Mouse (Mus musculus) ES-E14 (cell line): ENCODE data around the gene Ahnak2. TPM values are rescaled to one million over a fixed set of nuclear protein-coding genes. Genes with fewer than 3 reads are reported as not detected.
"Not testable (repeated sequence)": the region's sequence is repeated elsewhere in the genome, so short reads cannot be mapped to it uniquely, and the experiment has no call there.

ENCODE experiments used
- DNase-seq: peaks from one replicate; pipeline ENCODE4 v3.0.0-alpha.2; 2013; ENCODE audit warnings: low read depth, low spot score
- H3K27ac ChIP-seq: 2 replicates; pipeline ENCODE4 v1.5.1; 2012; ENCODE audit warnings: low read depth, mild to moderate bottlenecking, low read length, moderate library complexity, mixed read lengths; ENCODE audit not compliant: poor library complexity, insufficient read depth, severe bottlenecking
- H3K36me3 ChIP-seq: 2 replicates; pipeline ENCODE4 v1.6.1; 2012; ENCODE audit warnings: mild to moderate bottlenecking, low read length, moderate library complexity, mixed read lengths; ENCODE audit not compliant: control insufficient read depth, poor library complexity, insufficient read depth, severe bottlenecking
- H3K4me1 ChIP-seq, 2 experiments: fragments of 150-350 bp in 1 of 2; sonication (generic) in 1 of 2; 2 replicates each; pipeline ENCODE4 v1.6.1; 2012; ENCODE audit warnings: low read length in 2 of 2, mild to moderate bottlenecking in 1 of 2, mixed read lengths in 1 of 2; ENCODE audit not compliant: control insufficient read depth in 2 of 2, insufficient read depth in 2 of 2, poor library complexity in 1 of 2
- H3K4me3 ChIP-seq, 2 experiments: fragments of 150-350 bp in 1 of 2; sonication (generic) in 1 of 2; 2 replicates each; pipeline ENCODE4 v1.5.1; 2012; ENCODE audit warnings: low read length in 2 of 2, low read depth in 1 of 2, mild to moderate bottlenecking in 1 of 2, mixed read lengths in 1 of 2; ENCODE audit not compliant: insufficient read depth in 1 of 2, poor library complexity in 1 of 2, severe bottlenecking in 1 of 2
- H3K9ac ChIP-seq: 2 replicates; pipeline ENCODE4 v1.6.1; 2012; ENCODE audit warnings: low read depth, mild to moderate bottlenecking, low read length, mixed read lengths; ENCODE audit not compliant: poor library complexity, insufficient read depth, severe bottlenecking
- H3K9me3 ChIP-seq: fragments of 150-350 bp; sonication (generic); 2 replicates; pipeline ENCODE4 v1.6.1; 2012; ENCODE audit warnings: low read depth, mild to moderate bottlenecking, low read length; ENCODE audit not compliant: control insufficient read depth, insufficient read depth
- CHD2 ChIP-seq: IDR thresholded peaks from 2 replicates; pipeline ENCODE4 v1.6.1; 2014; ENCODE audit warnings: mild to moderate bottlenecking, low read depth, low read length, inconsistent platforms
- HCFC1 ChIP-seq: IDR thresholded peaks from 2 replicates; pipeline ENCODE4 v1.6.1; 2012; ENCODE audit warnings: low read length, inconsistent platforms, borderline replicate concordance; ENCODE audit not compliant: insufficient read depth
- MAFK ChIP-seq: IDR thresholded peaks from 2 replicates; pipeline ENCODE4 v1.6.1; 2014; ENCODE audit warnings: mild to moderate bottlenecking, low read depth, low read length, inconsistent platforms; ENCODE audit not compliant: insufficient read depth
- ZC3H11A ChIP-seq: IDR thresholded peaks from 2 replicates; pipeline ENCODE4 v1.6.1; 2012; ENCODE audit warnings: low read depth, mild to moderate bottlenecking, inconsistent platforms, low read length, borderline replicate concordance
- ZNF384 ChIP-seq: IDR thresholded peaks from 2 replicates; pipeline ENCODE4 v1.6.1; 2012; ENCODE audit warnings: low read depth, low read length, inconsistent platforms
- in situ Hi-C, 2 experiments: fragments of 600-800 bp; cut with MboI; formaldehyde crosslinking; loops; one replicate each; pipeline ENCODE4 v1.15.1; 2025; ENCODE audit warnings: low sequenced_read_pairs in 2 of 2, inconsistent platforms in 1 of 2; ENCODE audit not compliant: unreplicated experiment in 2 of 2
- total RNA-seq: library from RNA; depleted of rRNA; stranded (reverse); fragments of 300-350 nt; gene quantifications from 2 replicates; pipeline ENCODE4 v1.2.3, GENCODE M21; 2012

Gene Ahnak2
- total RNA-seq, 1 experiment: 22.8 TPM

DNA sequence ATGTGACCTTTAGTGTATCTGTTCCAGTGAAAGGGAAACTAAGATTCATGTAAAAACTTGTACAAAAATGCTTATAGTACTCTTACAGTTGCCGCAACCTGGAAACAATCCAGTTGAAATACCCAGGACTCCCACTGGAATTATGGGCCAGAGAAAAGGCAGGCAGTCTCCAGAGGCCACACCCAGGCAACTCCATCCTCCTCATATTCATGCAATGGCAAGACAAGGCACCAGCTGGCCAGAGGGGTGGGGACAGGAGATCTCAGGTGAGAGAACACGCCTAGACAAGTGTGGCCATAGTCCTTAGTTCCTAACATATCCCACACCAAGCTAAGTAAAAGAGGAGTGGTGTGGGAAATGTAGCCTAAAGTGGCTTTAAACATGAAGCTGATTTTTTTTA lies 20.2 kb upstream of the Ahnak2 start:
- DNase-seq: no peak
- H3K9ac ChIP-seq: no peak overlapping the region
- TF ChIP-seq CHD2: no peak
- no peaks in the 10 kb centered on the region for H3K9me3 ChIP-seq
- in situ Hi-C loops: no loop called here
- no peak overlapping the region for H3K27ac ChIP-seq
- H3K36me3 ChIP-seq: peaks cover 49% of the 10 kb centered on the region
- no peak overlapping the region for H3K4me3 ChIP-seq
- peaks cover 16 to 26% of the 10 kb centered on the region in 2 experiments for H3K4me1 ChIP-seq

DNA sequence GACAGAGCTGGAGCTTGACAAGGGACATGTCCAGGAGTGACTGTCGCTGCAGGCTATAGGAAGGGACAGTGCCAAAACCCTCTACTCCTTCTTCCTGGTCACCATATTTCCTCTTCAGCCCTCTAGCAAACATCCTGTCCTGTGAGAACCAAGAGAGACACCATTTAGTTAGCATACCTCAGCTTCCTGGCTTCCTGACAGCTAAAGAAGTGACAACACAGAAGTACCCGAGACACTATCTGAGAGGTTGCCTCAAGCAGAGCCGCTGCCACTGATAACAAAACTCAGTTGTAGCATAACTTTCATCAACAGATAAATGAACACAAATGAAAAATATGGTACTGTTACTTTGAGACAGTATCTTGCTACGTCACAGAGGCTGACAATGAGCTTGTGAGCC lies 19.5 kb upstream of the Ahnak2 start:
- H3K4me3 ChIP-seq: no peak overlapping the region
- no peak overlapping the region for H3K27ac ChIP-seq
- no peak for DNase-seq
- H3K4me1 ChIP-seq: peaks cover 14 to 24% of the 10 kb centered on the region in 2 experiments
- H3K9me3 ChIP-seq: no peaks in the 10 kb centered on the region
- in situ Hi-C loops: no loop called here
- 0 out of 2 replicates have a peak overlapping the region, but pooled peaks have one; percentile 10 for H3K9ac ChIP-seq
- peaks cover 43% of the 10 kb centered on the region for H3K36me3 ChIP-seq
- no peak for TF ChIP-seq ZNF384

DNA sequence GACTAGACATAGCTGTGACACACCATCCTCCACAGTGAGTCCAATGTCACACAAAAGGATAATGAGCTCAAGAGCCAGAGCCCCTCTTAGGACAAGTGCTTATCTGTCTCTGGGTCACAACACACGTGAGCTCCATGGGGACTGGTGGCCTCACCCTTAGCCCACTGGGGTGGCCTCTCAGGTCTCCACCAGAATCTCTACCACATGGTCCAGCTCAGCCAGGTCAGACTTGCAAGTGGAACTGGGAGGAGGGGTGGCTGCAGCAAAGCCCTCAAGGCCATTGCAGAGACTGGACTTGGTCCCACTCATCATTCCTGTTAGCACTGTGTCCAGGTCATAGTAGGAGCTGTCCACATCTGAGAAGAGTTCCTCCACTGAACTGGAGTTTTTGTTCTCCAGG lies 18.8 kb upstream of the Ahnak2 start:
- Histone ChIP-seq H3K9ac (no peak overlapping the region), H3K36me3 (peaks cover 40% of the 10 kb centered on the region), H3K27ac (no peak overlapping the region), H3K9me3 (no peaks in the 10 kb centered on the region), H3K4me3 (no peak overlapping the region), H3K4me1 (peaks cover 10 to 25% of the 10 kb centered on the region in 2 experiments)
- in situ Hi-C loops: no loop called here
- TF ChIP-seq MAFK (no peak), ZC3H11A (no peak), HCFC1 (no peak), ZNF384 (no peak)
- DNase-seq: no peak

DNA sequence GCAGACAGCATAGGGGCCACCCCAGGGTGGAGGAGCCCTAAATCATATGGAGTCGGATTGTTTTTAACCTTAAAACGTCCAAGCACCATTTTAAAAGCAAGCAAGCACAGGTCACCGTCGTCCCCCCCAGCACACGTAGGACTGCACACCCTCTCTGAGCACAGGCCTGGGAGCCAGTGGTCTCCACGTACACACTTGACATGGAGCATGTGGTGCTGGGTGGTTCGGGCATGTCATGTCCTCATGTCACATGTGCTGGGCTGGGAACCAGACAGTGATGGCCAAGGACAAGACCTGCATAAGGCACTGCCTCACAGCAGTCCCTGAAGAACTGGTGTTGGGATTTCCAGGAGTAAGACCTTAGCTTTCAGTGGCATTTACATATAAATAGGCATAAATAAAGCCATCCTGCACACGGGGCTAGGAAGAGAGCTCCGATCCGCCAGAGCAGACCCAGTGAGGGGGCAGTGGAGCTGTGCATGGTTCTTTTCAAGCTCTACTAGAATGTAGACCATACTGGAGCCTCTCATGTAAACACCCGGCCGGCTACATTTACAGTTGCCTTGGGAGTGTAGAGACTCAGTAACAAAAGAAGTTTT lies 18.0 kb upstream of the Ahnak2 start:
- in situ Hi-C loops: no loop called here
- H3K9ac ChIP-seq: no peak overlapping the region
- peaks cover 42% of the 10 kb centered on the region for H3K36me3 ChIP-seq
- no peak overlapping the region for H3K4me3 ChIP-seq
- TF ChIP-seq CHD2 (no peak), ZNF384 (no peak), MAFK (no peak), HCFC1 (no peak), ZC3H11A (no peak)
- no peaks in the 10 kb centered on the region for H3K9me3 ChIP-seq
- no peak overlapping the region; the same call in 1 of the 2 replicates for H3K27ac ChIP-seq
- peaks cover 10 to 25% of the 10 kb centered on the region in 2 experiments for H3K4me1 ChIP-seq
- DNase-seq: no peak

DNA sequence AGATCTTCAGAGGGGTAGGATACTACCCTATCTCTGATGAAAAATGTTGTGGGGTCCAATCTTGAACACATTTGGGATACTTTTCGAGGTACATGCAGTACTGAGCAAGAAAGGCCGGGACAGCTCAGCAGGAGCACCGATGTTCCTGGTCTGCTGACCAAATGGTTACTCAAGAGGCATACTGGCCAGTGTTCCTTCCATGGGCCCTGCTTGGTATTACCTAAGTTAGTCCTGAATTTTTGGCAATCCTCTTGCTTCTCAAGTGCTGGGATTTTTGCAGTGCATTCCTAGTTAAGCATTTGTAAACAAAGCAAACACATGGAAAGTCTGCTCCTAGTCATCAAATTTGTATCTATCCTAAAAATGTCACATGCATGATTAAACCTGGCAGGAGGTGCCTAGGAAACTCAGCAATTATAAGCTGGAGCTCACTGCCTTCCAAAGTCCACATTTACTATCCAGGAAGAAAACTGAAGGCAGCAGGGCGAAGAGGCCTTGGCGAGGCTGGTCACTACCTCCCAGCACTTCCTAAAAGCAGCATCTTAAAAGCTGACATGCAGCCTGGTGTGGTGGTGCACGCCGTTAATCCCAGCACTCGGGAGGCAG lies 16.7 kb upstream of the Ahnak2 start:
- Histone ChIP-seq H3K27ac (no peak overlapping the region), H3K36me3 (peaks cover 36% of the 10 kb centered on the region), H3K9me3 (no peaks in the 10 kb centered on the region), H3K9ac (no peak overlapping the region), H3K4me1 (peaks cover 10 to 22% of the 10 kb centered on the region in 2 experiments), H3K4me3 (no peak overlapping the region)
- TF ChIP-seq ZNF384 (no peak), HCFC1 (no peak), CHD2 (no peak), MAFK (no peak), ZC3H11A (no peak)
- in situ Hi-C loops: no loop called here
- DNase-seq: no peak

DNA sequence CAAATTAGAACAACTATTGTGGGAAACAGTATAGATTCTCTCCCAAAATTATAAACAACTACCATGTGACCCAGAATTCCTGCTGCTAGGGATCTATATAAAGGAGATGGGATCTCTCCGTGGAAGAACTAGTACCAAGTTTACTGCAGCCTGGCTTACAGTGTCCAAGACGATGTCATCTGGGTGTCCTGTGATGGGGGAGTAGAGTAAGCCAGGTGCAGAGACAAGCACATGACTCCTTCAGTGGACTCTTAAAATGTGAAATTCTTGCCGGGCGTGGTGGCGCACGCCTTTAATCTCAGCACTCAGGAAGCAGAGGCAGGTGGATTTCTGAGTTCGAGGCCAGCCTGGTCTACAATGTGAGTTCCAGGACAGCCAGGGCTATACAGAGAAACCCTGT lies 14.4 kb upstream of the Ahnak2 start:
- DNase-seq, in situ Hi-C loops: not testable (repeated sequence)

More for the DNA sequence above, 14.4 kb upstream of the Ahnak2 start:
- H3K36me3 ChIP-seq: peaks cover 34% of the 10 kb centered on the region
- H3K9me3 ChIP-seq, H3K4me3 ChIP-seq, H3K9ac ChIP-seq, H3K27ac ChIP-seq: not testable (repeated sequence)
- H3K4me1 ChIP-seq: peaks cover 2 to 15% of the 10 kb centered on the region in 2 experiments; a peak in 3 of 4 replicates
